12 mouse cellular contexts compared by ENCODE assay signal in genomic region chr1:106096324-106096723, GRCm38 (mm10).
DNase-seq lines count a peak whose midpoint lies in the region; ATAC-seq lines count a peak whose summit lies in the region.
"Had no signal": no experiment of that assay in that cellular context is flagged by ENCODE, and none has a peak within 500 bp of the region (broad histone marks: within the 10 kb centered on the region; RNA-seq: fewer than 3 reads in every experiment).

No protein-coding gene starts in this region.

- H3K4me3 ChIP-seq in neural tube, embryonic 11.5 days (ENCODE audit: low read depth, low read length) = no peak overlapping the region
- H3K4me3 ChIP-seq in midbrain, embryonic 13.5 days (replicated peaks) = no peak overlapping the region
- H3K4me3 ChIP-seq in kidney, embryonic 14.5 days (ENCODE audit: low read length) = no peak overlapping the region
- H3K4me3 ChIP-seq: embryonic facial prominence, embryonic 15.5 days had no signal

- DNase-seq in neural tube, embryonic 11.5 days (ENCODE audit: low spot score) = peak; percentile 26
- DNase-seq in neural tube, embryonic 10.5 days (ENCODE audit: extremely low spot score, low spot score) = no peak
- DNase-seq in layer of hippocampus, adult 11-12 months (ENCODE audit: low spot score) = peak; percentile 67
- DNase-seq in B cell, adult 2 months = no peak
- no peak for DNase-seq in cerebellum, adult 18-20 months
- DNase-seq: liver had no signal

- H3K9me3 ChIP-seq in neural tube, embryonic 11.5 days (ENCODE audit: control insufficient read depth, low read length) = no peaks in the 10 kb centered on the region
- H3K9me3 ChIP-seq in midbrain, embryonic 13.5 days = no peaks in the 10 kb centered on the region
- H3K9me3 ChIP-seq in kidney, embryonic 14.5 days (ENCODE audit: control insufficient read depth, low read length) = no peaks in the 10 kb centered on the region
- H3K9me3 ChIP-seq: embryonic facial prominence, embryonic 15.5 days had no signal

- peaks cover 3% of the 10 kb centered on the region; the same call in 1 of the 2 replicates for H3K4me1 ChIP-seq in neural tube, embryonic 11.5 days (ENCODE audit: control insufficient read depth, insufficient read depth, low read length)
- H3K4me1 ChIP-seq in midbrain, embryonic 13.5 days (replicated peaks) = peaks cover 6% of the 10 kb centered on the region
- H3K4me1 ChIP-seq in kidney, embryonic 14.5 days (ENCODE audit: control insufficient read depth, insufficient read depth, low read length) = no peaks in the 10 kb centered on the region
- H3K4me1 ChIP-seq: embryonic facial prominence, embryonic 15.5 days had no signal

- H3K9ac ChIP-seq in neural tube, embryonic 11.5 days (ENCODE audit: low read length) = no peak overlapping the region
- no peak overlapping the region for H3K9ac ChIP-seq in midbrain, embryonic 13.5 days (replicated peaks)
- no peak overlapping the region for H3K9ac ChIP-seq in kidney, embryonic 14.5 days (ENCODE audit: low read depth, low read length)
- H3K9ac ChIP-seq: embryonic facial prominence, embryonic 15.5 days had no signal

- H3K27ac ChIP-seq in neural tube, embryonic 11.5 days (ENCODE audit: low read depth, low read length) = no peak overlapping the region
- H3K27ac ChIP-seq in midbrain, embryonic 13.5 days = no peak overlapping the region
- H3K27ac ChIP-seq in kidney, embryonic 14.5 days (ENCODE audit: low read depth, low read length) = no peak overlapping the region
- H3K27ac ChIP-seq: embryonic facial prominence, embryonic 15.5 days had no signal

- 34% methylated on average over 4 of the region's 4 CpGs for WGBS in neural tube, embryonic 11.5 days
- 25% methylated on average over 4 of the region's 4 CpGs for WGBS in midbrain, embryonic 13.5 days
- WGBS in kidney, embryonic 14.5 days = 62% methylated on average over 4 of the region's 4 CpGs

- H3K36me3 ChIP-seq in neural tube, embryonic 11.5 days (ENCODE audit: control insufficient read depth, insufficient read depth, low read length) = no peaks in the 10 kb centered on the region
- no peaks in the 10 kb centered on the region for H3K36me3 ChIP-seq in midbrain, embryonic 13.5 days
- H3K36me3 ChIP-seq in kidney, embryonic 14.5 days (ENCODE audit: control insufficient read depth, insufficient read depth, low read length) = no peaks in the 10 kb centered on the region
- H3K36me3 ChIP-seq: embryonic facial prominence, embryonic 15.5 days had no signal

- no peak; the same call in 1 of the 2 replicates for ATAC-seq in neural tube, embryonic 11.5 days (ENCODE audit: insufficient read depth, low FRiP score, low TSS enrichment)
- ATAC-seq in midbrain, embryonic 13.5 days = peak; percentile 75; the same call in 1 of the 2 replicates
- ATAC-seq in kidney, embryonic 14.5 days (ENCODE audit: low FRiP score, low TSS enrichment) = no peak
- no peak for ATAC-seq in inflammation-experienced regulatory T-cells, adult 6 months
- ATAC-seq: CD4-positive, CD25-positive, alpha-beta regulatory T cell, adult 4 months; intestine, embryonic 16.5 days had no signal

- no peaks in the 10 kb centered on the region for H3K27me3 ChIP-seq in neural tube, embryonic 11.5 days (ENCODE audit: control insufficient read depth, insufficient read depth, low read length)
- H3K27me3 ChIP-seq in midbrain, embryonic 13.5 days = no peaks in the 10 kb centered on the region
- H3K27me3 ChIP-seq in kidney, embryonic 14.5 days (ENCODE audit: control insufficient read depth, insufficient read depth, low read length) = no peaks in the 10 kb centered on the region
- H3K27me3 ChIP-seq: embryonic facial prominence, embryonic 15.5 days had no signal

- H3K4me2 ChIP-seq in neural tube, embryonic 11.5 days (ENCODE audit: low read depth) = no peak overlapping the region
- H3K4me2 ChIP-seq in midbrain, embryonic 13.5 days (replicated peaks) = no peak overlapping the region
- no peak overlapping the region for H3K4me2 ChIP-seq in kidney, embryonic 14.5 days (replicated peaks; ENCODE audit: low read depth, low read length)
- H3K4me2 ChIP-seq: embryonic facial prominence, embryonic 15.5 days had no signal

Comparison
In these comparisons a context has a peak if more than half of its experiments do, and no peak if none do; other contexts are left out.
1. DNase-seq: peak in neural tube, embryonic 11.5 days (single experiment) and layer of hippocampus, adult 11-12 months (single experiment); none in neural tube, embryonic 10.5 days (single experiment), B cell, adult 2 months (0 of 2) and cerebellum, adult 18-20 months (0 of 2).